Mouse (Mus musculus): ENCODE data around the gene Sox15. TPM values are rescaled to one million over a fixed set of nuclear protein-coding genes. Genes with fewer than 3 reads are reported as not detected.

Gene Sox15
- under 1 TPM in 1 of 2 experiments, not detected in 1; 0.64 TPM for total RNA-seq (2023)

DNA sequence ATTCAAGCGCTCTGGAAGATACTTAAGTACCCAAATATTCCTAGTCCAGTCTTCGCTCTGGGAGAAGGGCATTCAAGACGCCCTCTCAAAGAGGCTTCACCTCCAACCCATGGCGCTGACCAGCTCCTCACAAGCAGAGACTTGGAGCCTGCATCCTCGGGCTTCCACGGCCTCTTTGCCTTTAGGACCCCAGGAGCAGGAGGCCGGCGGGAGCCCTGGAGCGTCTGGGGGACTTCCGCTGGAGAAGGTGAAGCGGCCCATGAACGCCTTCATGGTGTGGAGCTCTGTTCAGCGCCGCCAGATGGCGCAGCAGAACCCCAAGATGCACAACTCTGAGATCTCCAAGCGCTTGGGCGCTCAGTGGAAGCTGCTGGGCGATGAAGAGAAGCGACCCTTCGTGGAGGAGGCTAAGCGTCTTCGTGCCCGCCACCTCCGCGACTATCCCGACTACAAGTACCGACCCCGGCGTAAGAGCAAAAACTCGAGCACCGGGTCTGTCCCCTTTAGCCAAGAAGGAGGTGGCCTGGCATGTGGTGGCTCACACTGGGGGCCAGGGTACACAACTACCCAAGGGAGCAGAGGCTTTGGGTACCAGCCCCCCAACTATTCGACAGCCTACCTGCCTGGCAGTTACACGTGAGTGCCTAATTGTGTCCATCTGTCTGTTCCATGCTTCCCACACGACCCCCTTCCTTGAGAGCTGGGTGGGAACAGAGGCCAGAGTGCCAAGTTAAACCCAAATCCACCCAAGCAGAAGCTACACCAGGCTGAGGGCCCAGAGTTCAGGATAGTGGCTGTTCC is at the start of gene Sox15:
TSS of gene Sox15 (plus strand) at position 51 of the 801 bp plus-strand sequence.

DNA sequence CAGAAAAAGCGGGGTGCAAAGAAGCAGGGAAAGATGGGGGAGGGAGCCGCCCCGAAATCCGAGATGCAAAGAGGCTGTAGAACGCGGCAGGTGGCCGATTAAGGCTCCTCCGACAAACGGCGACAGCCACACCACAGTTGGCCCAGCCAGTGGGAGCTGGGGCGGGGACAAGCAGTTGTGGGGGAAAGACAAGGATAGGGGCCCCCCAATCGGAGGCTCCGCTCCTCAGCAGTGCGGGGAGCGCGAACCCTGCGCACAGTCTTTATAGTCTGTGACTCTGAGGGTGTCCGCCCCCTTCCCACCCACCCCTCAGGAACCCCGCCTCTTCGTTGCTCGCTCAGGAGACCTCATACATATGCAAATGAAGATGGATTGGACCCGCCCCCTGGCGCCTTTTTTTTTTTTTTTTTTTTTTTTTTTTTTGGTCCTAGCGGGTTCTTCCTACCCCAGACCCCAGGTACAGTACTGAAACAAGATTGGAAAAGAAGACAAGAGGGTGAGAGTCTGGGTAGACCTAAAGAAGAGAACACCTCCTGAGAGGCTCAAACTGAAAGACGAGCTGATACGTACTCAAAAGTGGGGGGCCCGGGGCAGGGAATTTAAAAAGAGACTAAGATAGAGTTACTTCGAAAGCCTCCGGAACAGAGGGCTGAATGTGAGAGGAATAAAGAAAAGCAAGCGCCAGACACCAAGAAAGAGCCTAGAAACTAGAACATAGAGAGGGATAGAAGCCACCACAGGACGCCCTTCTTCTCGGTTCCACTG is 49.2 kb upstream of the Sox15 start, which contains the start of gene Atp1b2:
TSS of gene Atp1b2 (minus strand) at position 217 of the 765 bp plus-strand sequence.

DNA sequence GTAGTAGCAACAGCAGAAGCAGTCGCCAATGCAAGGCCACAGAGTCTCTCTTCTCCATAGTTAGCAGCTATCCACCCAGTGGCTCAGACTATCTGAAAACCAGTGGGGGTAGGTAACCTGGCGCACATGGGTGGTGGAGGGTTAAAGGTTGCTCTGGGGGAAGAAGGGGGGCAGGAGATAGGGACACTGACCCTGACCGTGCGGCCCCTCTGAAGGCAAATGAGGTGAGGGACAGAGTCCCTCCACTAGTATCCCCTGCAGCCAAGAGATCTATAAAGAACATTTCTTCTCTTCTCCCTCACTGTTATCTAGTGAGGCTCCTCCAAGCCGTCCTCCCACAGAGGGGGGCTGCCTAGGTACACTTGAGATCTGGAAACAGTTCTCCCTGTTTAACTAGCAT is 37.3 kb upstream of the Sox15 start, which contains the start of gene Shbg:
TSS of gene Shbg (minus strand) at position 101 of the 400 bp plus-strand sequence.

DNA sequence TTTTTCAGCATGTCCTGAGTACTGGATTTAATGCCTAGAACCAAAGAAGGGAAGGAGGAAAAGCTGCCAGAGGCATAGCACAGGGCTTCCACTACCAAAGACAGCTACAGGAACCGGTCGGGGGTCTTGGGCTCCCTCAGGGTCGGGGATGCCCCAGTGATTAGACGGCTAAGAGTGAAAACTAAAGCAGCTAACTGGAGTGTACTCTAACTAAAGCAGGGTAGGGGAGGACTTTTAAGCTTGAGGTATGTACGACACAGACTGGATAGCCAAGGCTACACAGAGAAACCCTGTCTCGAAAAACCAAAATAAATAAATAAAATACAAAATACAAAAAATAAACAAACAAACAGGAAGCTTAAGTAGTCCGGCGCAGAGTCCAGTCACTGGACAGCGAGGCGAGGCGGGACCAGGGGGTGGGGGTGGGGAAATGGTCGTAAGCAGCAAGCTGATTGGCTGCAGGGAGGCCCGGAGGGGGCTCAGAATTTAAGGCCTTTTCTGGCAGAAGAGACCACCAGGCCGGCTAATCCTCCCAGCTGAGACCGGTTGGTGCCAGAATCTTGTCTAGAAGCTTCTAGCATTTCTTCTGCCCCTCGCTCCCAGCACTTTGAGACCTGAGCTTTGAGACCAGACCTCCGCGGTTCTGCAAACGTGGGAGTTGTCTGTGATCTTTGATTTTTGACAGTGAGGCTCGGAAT is 33.4 kb upstream of the Sox15 start, which contains the start of gene Sat2:
TSS of gene Sat2 (plus strand) at position 454 of the 698 bp plus-strand sequence.

DNA sequence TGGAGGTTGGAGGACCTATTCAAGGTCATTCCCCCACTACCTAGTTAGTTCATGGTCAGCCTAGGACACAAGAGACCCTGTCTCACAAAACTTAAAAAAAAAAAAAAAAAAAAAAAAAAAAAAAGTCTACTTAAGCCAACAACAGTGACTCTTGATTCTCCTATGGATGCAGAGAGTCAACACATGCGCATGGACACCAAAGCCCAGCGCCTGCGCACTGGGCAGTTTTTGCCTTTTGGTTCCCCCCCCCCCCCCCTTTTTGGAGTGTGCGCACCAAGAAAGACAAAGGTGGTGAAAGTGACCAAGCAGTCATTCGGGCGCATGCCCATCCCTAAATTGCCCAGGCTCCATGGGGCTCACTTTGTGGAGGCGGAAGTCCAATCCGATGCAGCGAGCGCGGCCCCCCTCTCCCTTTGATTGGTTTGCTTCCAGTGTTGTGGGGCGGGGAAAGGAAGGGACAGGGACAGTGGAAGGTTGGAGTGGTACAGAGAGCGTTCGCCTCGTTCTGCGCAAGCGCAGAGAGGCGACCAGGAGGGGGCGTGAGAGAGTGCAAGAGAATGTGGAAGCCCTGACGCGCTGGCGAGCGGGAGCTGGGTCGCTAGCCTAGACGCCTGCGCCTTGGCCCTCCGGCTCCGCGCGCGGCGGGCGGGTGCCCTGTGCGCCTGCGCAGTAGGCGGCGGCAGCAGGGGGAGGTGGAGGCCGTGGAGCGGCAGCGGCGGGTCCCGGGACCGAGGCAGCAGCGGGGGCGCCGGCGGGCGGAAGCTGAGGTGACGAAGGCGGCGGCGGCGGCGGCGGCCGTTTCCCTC is 22.6 kb upstream of the Sox15 start, which contains the start of gene Fxr2:
TSS of gene Fxr2 (plus strand) at position 707 of the 806 bp plus-strand sequence.

DNA sequence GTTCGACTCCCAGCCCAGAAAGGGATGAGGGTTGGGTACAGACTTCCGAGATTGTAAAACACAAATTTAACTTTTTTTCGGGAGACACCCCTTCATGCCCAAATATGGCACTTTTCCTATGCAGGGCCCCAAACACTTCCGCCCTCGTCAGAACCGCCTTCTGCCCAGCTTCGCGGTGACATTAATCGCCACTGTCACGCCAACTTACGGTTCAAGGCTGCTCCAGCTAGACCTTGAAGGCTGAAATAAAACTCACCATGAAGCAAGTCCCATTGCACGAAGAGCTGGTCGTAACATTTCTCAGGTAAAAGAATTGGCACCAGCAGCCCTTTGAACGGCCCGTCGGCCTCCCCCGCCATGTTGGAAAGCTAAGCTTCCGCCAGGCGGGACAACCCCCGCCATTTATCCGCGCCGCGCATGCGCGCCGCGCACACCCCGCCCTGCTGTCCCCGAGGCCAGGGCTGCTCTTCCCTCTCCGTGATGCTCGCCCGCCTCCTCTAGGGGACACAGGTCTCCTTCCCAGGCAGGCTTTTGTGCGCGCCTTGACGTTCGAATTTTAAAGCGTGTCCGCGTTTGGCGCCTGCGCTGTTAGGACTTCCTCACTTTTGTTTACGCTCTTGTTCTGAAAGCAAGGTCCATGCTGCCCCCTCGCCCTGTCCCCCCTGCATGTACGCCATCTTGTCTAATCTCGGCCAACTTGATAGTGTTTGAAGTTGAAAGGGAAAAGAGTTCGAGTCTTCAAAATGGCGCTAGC is 7.3 kb downstream of the Sox15 start, which contains the start of gene Mpdu1:
TSS of gene Mpdu1 (minus strand) at position 430 of the 754 bp plus-strand sequence.

DNA sequence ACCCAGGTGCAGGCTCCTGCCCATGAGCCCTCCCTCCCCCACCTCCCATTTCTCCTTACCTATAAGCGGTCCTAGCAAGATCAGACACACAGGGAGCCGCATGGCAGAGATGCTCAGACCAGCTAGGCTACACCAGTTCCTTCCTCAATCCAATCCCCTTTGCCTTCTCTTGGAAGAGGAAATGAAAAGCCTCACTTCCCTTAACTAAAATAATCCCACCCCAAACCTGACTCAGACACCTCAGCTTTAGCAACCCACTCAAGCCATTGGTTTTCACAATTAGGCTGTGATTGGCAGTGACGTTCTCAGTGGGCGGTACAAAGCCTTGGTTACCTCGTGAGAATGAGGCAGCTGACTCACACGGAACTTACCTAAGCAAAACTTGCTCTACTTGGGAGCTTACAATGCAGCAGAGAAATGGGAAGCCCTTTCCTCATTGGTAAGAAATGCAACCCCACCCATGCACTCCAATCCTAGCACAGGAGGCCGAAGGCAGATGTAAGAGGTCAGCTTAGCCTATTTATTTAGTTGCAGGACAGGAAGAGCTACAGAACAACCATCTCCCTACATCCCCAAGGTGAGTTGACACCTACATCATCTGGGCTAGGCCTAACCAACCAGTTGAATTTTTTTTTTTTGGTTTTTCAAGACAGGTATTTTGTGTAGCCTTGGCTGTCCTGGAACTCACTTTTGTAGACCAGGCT is 11.0 kb downstream of the Sox15 start, which contains the start of gene Cd68:
TSS of gene Cd68 (minus strand) at position 193 of the 704 bp plus-strand sequence.

DNA sequence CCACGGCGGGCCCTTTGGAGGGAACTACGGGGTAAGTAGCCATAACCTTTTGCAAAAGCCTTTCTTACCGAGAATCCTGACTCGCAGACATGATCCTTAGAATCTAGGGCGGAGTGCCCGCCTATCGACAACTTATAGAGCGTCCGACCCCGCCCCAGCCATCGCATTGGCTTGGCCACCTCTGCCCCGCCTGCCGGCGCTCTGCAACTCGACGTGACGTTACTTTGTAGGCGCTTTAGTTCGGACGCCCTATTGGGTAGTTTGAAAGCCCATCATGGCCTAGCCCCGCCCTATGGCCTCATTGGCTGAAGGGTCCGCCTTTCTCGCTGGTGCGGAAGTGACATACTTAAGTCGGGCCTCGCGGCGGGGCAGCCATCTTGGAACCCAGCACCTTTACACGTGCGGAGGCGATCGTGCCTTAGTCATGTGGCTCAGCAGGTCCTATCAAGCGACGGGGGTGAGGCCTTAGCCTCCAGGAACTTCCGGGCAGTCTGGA is 17.1 kb downstream of the Sox15 start, which contains the start of gene Eif4a1:
TSS of gene Eif4a1 (minus strand) at position 213 of the 496 bp plus-strand sequence.

DNA sequence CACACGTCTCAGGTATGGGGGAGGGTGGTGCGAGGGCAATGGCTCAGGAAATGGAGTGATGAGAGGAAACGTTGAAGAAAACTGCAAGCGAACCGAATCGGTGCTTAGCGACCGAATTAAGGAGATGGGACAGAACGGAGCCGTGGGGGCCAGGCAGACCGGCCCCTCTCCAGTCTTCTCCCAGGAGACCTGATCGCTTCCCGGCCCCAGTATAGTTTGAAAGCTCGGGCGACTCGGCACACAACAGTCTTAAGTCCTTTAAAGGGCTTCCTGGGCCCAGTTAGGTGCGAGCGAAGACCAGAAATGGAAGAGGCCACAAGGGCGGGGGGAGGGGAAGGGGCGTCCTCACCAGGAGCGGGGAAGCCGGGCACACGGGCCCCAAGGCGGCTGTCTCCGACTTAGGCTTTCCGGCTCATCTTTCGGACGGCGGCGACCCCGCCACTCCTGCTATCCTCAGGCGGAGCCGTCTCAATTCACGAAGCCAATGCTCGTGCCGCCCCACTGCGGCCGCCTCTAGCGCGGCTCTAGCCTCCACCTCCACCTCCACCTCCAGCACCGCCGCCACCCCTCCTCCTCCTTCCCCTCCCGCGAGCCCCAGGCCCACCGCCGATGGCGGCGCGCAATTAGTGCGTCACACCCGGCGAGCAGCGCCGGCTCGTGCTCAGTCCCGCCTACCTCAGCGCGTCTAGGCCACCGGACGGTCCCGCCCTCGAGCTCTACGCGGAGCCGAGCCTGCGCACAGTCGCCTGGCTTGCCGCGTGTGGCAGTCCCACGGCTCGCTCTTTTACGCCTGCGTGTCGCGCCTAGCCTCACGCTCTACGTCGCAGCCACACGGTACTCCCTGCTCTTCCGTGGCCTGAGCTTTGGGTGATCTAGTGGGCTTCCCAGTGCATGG is 26.4 kb downstream of the Sox15 start, which contains the start of gene Senp3:
TSS of gene Senp3 (minus strand) at position 771 of the 895 bp plus-strand sequence.

DNA sequence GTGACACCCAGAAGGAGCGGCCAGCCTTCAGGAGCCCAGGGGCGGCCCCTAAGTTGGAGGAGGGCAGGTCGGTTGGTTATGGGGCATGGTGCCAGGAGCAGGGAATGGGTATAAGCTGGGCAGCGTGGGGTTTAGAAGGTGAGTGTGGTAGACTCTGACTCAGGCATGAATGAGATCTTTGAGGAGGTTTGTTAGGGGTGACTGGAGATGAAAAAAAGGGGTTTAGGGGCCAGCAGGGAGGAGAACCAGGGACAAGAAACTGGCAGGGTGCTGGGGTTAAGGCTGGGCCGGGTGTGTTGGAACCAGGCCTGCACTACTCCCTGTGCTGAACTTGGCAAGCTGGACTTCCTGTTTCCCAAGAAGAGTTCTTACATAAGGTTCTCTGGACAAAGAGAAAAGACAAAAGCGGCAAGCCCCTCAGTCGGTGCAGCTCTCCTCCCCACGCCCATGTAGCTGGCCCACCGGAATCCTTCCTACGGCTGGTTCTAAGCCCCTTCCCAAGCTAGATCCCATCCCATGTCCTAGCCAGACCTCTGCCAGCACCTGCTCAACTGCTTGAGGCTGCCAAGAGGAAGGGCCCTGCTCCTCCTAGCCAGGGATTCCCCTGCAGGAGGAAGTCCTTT is 30.5 kb downstream of the Sox15 start, which contains the start of gene Tnfsf13:
TSS of gene Tnfsf13 (minus strand) at position 259 of the 623 bp plus-strand sequence.

DNA sequence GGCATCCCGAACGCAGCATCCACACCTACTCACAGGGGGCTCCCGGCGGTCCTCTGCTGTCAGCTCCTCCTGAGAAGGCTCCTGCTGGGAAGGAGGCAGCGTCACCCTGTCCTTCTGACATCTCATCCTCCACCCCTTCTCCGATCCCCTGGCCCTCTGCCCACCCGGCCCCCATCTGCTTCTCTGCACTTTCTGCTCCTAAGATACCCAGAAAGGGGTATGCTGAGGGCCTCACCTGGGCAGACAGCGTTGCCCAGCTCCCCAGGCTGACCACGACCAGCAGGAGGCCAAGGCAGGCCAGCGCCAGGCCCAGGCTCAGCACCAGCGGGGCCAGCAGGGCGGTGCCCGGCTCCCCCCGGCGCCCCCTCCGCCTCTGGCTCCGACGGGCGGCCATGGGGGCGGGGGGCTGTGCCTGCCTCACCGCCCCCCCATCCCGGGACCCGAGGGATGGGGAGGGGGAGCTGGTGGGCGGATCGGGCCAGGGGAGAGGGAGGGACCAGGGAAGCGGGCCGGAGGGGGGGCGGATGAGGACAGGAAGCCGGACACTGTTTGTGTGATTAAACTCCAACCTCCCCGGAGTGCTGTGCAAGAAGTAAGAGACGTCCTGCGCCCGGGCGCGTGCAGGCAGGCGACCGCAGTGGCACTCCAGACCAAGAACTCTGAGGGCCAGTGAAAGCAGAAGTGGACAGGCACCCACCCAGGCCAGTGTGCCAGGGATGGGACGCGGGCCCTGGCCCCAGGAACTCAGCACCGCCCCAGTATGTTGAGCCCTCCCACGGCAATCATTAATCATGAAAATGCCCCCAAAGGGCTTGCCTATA is 40.5 kb downstream of the Sox15 start, which contains the start of the genes Tnfsf12 and Tnfsfm13:
TSS of gene Tnfsf12 (minus strand) at position 489 of the 821 bp plus-strand sequence.
TSS of gene Tnfsfm13 (minus strand) at position 738 of the 821 bp plus-strand sequence.

Other genes with a start within 250 kb of the Sox15 start
- gene Kdm6b, start 241.6 kb upstream of the Sox15 start, total RNA-seq (2023), result 100 to 1,000 TPM; 375 to 454 TPM
- gene Dnah2, start 106.2 kb upstream of the Sox15 start, total RNA-seq (2023), result 10 to 100 TPM; 35.0 to 38.9 TPM
- gene Efnb3, start 95.1 kb upstream of the Sox15 start, total RNA-seq (2023), result under 1 TPM; 0.63 to 0.70 TPM
- 1 to 10 TPM; 6.8 to 8.1 TPM for gene Wrap53, start 75.1 kb upstream of the Sox15 start, total RNA-seq (2023)
- 10 to 100 TPM; 79.2 to 81.1 TPM for gene Trp53, start 75.0 kb upstream of the Sox15 start, total RNA-seq (2023)
- gene Atp1b2, start 49.4 kb upstream of the Sox15 start, total RNA-seq (2023), result under 1 TPM in 1 of 2 experiments, not detected in 1; 0.24 TPM
- gene Shbg, start 37.4 kb upstream of the Sox15 start, total RNA-seq (2023), result not detected
- gene Sat2, start 33.3 kb upstream of the Sox15 start, total RNA-seq (2023), result 1 to 10 TPM in 1 of 2 experiments, not detected in 1; 1.8 TPM
- 10 to 100 TPM; 68.3 to 68.4 TPM for gene Fxr2, start 22.3 kb upstream of the Sox15 start, total RNA-seq (2023)
- 10 to 100 TPM; 73.1 to 74.9 TPM for gene Mpdu1, start 7.3 kb downstream of the Sox15 start, total RNA-seq (2023)
- gene Cd68, start 10.8 kb downstream of the Sox15 start, total RNA-seq (2023), result 100 to 1,000 TPM; 685 to 696 TPM
- gene Eif4a1, start 17.1 kb downstream of the Sox15 start, total RNA-seq (2023), result 100 to 1,000 TPM; 892 to 975 TPM
- gene Senp3, start 26.8 kb downstream of the Sox15 start, total RNA-seq (2023), result 100 to 1,000 TPM; 109 to 116 TPM
- gene Tnfsf13, start 30.5 kb downstream of the Sox15 start, total RNA-seq (2023), result 10 to 100 TPM; 63.1 to 66.0 TPM
- gene Tnfsf12, start 40.5 kb downstream of the Sox15 start, total RNA-seq (2023), result 10 to 100 TPM; 66.6 to 77.0 TPM
- gene Tnfsfm13, start 40.8 kb downstream of the Sox15 start, total RNA-seq (2023), result 10 to 100 TPM; 23.6 to 27.1 TPM
- gene Polr2a, start 103.3 kb downstream of the Sox15 start, total RNA-seq (2023), result 100 to 1,000 TPM; 114 to 142 TPM
- gene Slc35g3, start 106.7 kb downstream of the Sox15 start, total RNA-seq (2023), result not detected
- gene Zbtb4, start 110.6 kb downstream of the Sox15 start, total RNA-seq (2023), result 10 to 100 TPM; 16.0 to 20.0 TPM
- under 1 TPM; 0.45 to 0.49 TPM for gene Chrnb1, start 140.6 kb downstream of the Sox15 start, total RNA-seq (2023)
- gene Fgf11, start 146.5 kb downstream of the Sox15 start, total RNA-seq (2023), result 1 to 10 TPM in 1 of 2 experiments, under 1 TPM in 1; 0.76 to 1.3 TPM
- gene Tmem102, start 150.3 kb downstream of the Sox15 start, total RNA-seq (2023), result not detected
- gene Gm39566, start 160.0 kb downstream of the Sox15 start, total RNA-seq (2023), result not detected
- not detected for gene Spem2, start 163.2 kb downstream of the Sox15 start, total RNA-seq (2023)
- gene Spem1, start 166.9 kb downstream of the Sox15 start, total RNA-seq (2023), result not detected
- gene Nlgn2, start 182.5 kb downstream of the Sox15 start, total RNA-seq (2023), result 1 to 10 TPM; 1.9 to 2.6 TPM
- gene Tmem256, start 183.2 kb downstream of the Sox15 start, total RNA-seq (2023), result 100 to 1,000 TPM; 100 to 117 TPM
- gene Plscr3, start 191.1 kb downstream of the Sox15 start, total RNA-seq (2023), result 10 to 100 TPM; 39.8 to 43.6 TPM
- not detected for gene Tnk1, start 203.4 kb downstream of the Sox15 start, total RNA-seq (2023)
- gene Tmem95, start 222.7 kb downstream of the Sox15 start, total RNA-seq (2023), result not detected
- gene Kctd11, start 226.1 kb downstream of the Sox15 start, total RNA-seq (2023), result 1 to 10 TPM; 6.0 TPM
- 10 to 100 TPM; 10.4 to 12.2 TPM for gene Acap1, start 240.2 kb downstream of the Sox15 start, total RNA-seq (2023)
- gene 2810408A11Rik, start 245.7 kb downstream of the Sox15 start, total RNA-seq (2023), result under 1 TPM; 0.31 to 0.49 TPM
- 10 to 100 TPM; 30.0 to 30.4 TPM for gene Neurl4, start 245.8 kb downstream of the Sox15 start, total RNA-seq (2023)

Data from monocyte, adult 59 days (primary cell).